Mouse (Mus musculus) myocyte (in vitro differentiated cells): ENCODE measurements around the gene Tbc1d10c.

ENCODE experiments used
- CEBPB ChIP-seq: IDR thresholded peaks from 2 replicates; pipeline ENCODE4 v1.6.1; 2011; ENCODE audit warnings: mild to moderate bottlenecking, moderate library complexity; ENCODE audit not compliant: poor library complexity, insufficient read depth, severe bottlenecking
- E2F4 ChIP-seq: IDR thresholded peaks from one replicate; pipeline ENCODE4 v1.6.1; 2011; ENCODE audit warnings: mild to moderate bottlenecking, control low read depth, moderate library complexity; ENCODE audit not compliant: insufficient read depth
- MAX ChIP-seq: IDR thresholded peaks from one replicate; pipeline ENCODE4 v1.6.1; 2011; ENCODE audit warnings: low read depth, mild to moderate bottlenecking, control low read depth
- MYOG ChIP-seq, 3 experiments: IDR thresholded peaks; one replicate each; pipeline ENCODE4 v1.6.1; 2011; ENCODE audit warnings: control low read depth in 2 of 3, low read depth in 2 of 3, mild to moderate bottlenecking in 2 of 3; ENCODE audit not compliant: insufficient read length in 2 of 3, control insufficient read depth in 1 of 3, insufficient read depth in 1 of 3
- POLR2A ChIP-seq: IDR thresholded peaks from one replicate; pipeline ENCODE4 v1.6.1; 2011; ENCODE audit warnings: low read depth, mild to moderate bottlenecking, control low read depth, moderate library complexity; ENCODE audit not compliant: insufficient read length
- POLR2AphosphoS2 ChIP-seq: IDR thresholded peaks from one replicate; pipeline ENCODE4 v1.6.1; 2011; ENCODE audit warnings: low read depth, control low read depth; ENCODE audit not compliant: insufficient read length
- REST ChIP-seq: IDR thresholded peaks from one replicate; pipeline ENCODE4 v1.6.1; 2011; ENCODE audit warnings: mild to moderate bottlenecking, control low read depth, moderate library complexity; ENCODE audit not compliant: insufficient read depth, insufficient read length
- SRF ChIP-seq: IDR thresholded peaks from one replicate; pipeline ENCODE4 v1.6.1; 2011; ENCODE audit warnings: low read depth; ENCODE audit not compliant: control insufficient read depth, insufficient read length
- TCF12 ChIP-seq: IDR thresholded peaks from one replicate; pipeline ENCODE4 v1.6.1; 2011; ENCODE audit warnings: mild to moderate bottlenecking, control low read depth; ENCODE audit not compliant: poor library complexity, insufficient read depth, severe bottlenecking
- TCF3 ChIP-seq: IDR thresholded peaks from one replicate; pipeline ENCODE4 v1.6.1; 2011; ENCODE audit warnings: low read depth, control low read depth; ENCODE audit not compliant: insufficient read length
- USF1 ChIP-seq: IDR thresholded peaks from one replicate; pipeline ENCODE4 v1.6.1; 2011; ENCODE audit warnings: low read depth, mild to moderate bottlenecking, control low read depth, moderate library complexity

GRCm38 (mm10) chr19:4151488-4151860 is 39.6 kb downstream of the Tbc1d10c start:
- TF ChIP-seq POLR2AphosphoS2 (no peak), POLR2A (no peak), USF1 (no peak), REST (no peak), SRF (no peak), E2F4 (no peak), MYOG (IDR thresholded peaks at IDR 0.05; ENCODE audit: control insufficient read depth in 1 of 3, insufficient read depth in 1 of 3, insufficient read length in 2 of 3, low read depth in 2 of 3) (no peak), TCF12 (no peak), MAX (no peak), TCF3 (no peak), CEBPB (no peak)
